Mouse (Mus musculus): ENCODE results near the gene Nuf2. TPM values are rescaled to one million over a fixed set of nuclear protein-coding genes. Genes with fewer than 3 reads are reported as not detected.

Nuf2 gene
- polyA plus RNA-seq, 1 experiment from 2014 or later: 100 TPM

GRCm38 (mm10) chr1:169459071-169459782 is 72.0 kb downstream of the Nuf2 start:
- no peaks in the 10 kb centered on the region for H3K9me3 ChIP-seq (replicated peaks; ENCODE audit: control insufficient read depth, low read length)
- H3K9ac ChIP-seq (replicated peaks; ENCODE audit: low read length): 0 out of 2 replicates have a peak overlapping the region, but pooled peaks have one; percentile 6
- H3K4me2 ChIP-seq (ENCODE audit: low read depth, low read length): no peak overlapping the region
- no peaks in the 10 kb centered on the region for H3K36me3 ChIP-seq (replicated peaks; ENCODE audit: control insufficient read depth, insufficient read depth, low read depth, low read length)
- 0 out of 2 replicates have a peak, but pooled peaks cover 2% of the 10 kb centered on the region for H3K4me1 ChIP-seq (ENCODE audit: control insufficient read depth, insufficient read depth, low read length)
- 19% methylated on average over 11 of the region's 11 CpGs for WGBS
- no peak overlapping the region for H3K4me3 ChIP-seq (ENCODE audit: low read depth, low read length)
- DNase-seq (ENCODE audit: low spot score): peak; percentile 91
- no peak overlapping the region for H3K27ac ChIP-seq (replicated peaks; ENCODE audit: low read depth, low read length)
- H3K27me3 ChIP-seq (ENCODE audit: control insufficient read depth, insufficient read depth, low read length): no peaks in the 10 kb centered on the region
- ATAC-seq (replicated peaks; ENCODE audit: insufficient number of reproducible peaks, low FRiP score, low TSS enrichment, low read depth): peak; percentile 62

Other genes starting within 250 kb of the Nuf2 start
- gene Rgs5, start 124.0 kb upstream of the Nuf2 start, polyA plus RNA-seq (2014; fragmentation: Nextera tagmentation; extraction: Ambion mirVana): 2.5 and 2.7 TPM in 2 replicates
- gene Rgs4, start 216.2 kb upstream of the Nuf2 start, polyA plus RNA-seq (2014; fragmentation: Nextera tagmentation; extraction: Ambion mirVana): 12.5 and 17.8 TPM in 2 replicates